Mouse (Mus musculus) liver, postnatal 0 days (tissue): Measurements from ENCODE around the gene Nckap1l.
"Not testable (repeated sequence)": the region's sequence is repeated elsewhere in the genome, so short reads cannot be mapped to it uniquely, and the experiment has no call there.

Experiments
- CTCF ChIP-seq: sonication (generic); IDR thresholded peaks from 2 replicates; pipeline ENCODE4 v1.5.1; 2016; ENCODE audit warnings: antibody characterized with exemption, low read depth
- EP300 ChIP-seq: IDR thresholded peaks from 2 replicates; pipeline ENCODE4 v1.6.1; 2016; ENCODE audit warnings: antibody characterized with exemption, low read depth, mild to moderate bottlenecking

DNA sequence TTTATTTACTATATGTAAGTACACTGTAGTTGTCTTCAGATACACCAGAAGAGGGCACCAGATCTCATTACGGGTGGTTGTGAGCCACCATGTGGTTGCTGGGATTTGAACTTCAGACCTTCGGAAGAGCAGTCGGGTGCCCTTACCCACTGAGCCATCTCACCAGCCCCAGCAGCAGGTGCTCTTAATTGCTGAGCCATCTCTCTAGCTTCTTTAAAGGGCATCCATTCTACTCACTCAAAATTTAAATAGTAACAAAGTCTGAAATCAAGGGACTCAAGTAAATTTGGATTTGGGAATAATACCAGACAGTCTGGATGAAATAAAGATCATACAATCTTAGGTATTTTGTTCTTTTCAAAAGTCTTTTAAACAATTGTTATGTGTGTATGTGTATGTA, 48.0 kb upstream of the Nckap1l start:
- not testable (repeated sequence) for TF ChIP-seq CTCF, EP300
